Mouse (Mus musculus) liver, embryonic 14.5 days (tissue): ENCODE results near the gene Ddc. TPM values are rescaled to one million over a fixed set of nuclear protein-coding genes. Genes with fewer than 3 reads are reported as not detected.

Source experiments
- ATAC-seq: fragments of 200-750 bp; cut with Nextera tagmentation; 2 replicates; pipeline ENCODE4 v1.8.0; 2017; ENCODE audit warnings: moderate number of reproducible peaks, mild to moderate bottlenecking, moderate library complexity; ENCODE audit not compliant: insufficient read depth
- DNase-seq, 3 experiments: peaks; one replicate each; pipeline ENCODE4 v3.0.0-alpha.2; 2012 to 2013; ENCODE audit warnings: low read depth in 3 of 3, low spot score in 3 of 3
- H3K27ac ChIP-seq: fragments of 300-500 bp; sonication (generic); 2 replicates; pipeline ENCODE4 v1.5.1; 2014; ENCODE audit warnings: moderate library complexity, mild to moderate bottlenecking, control low read depth, inconsistent platforms
- H3K27me3 ChIP-seq: fragments of 300-500 bp; sonication (generic); 2 replicates; pipeline ENCODE4 v1.6.1; 2014; ENCODE audit warnings: mild to moderate bottlenecking, low read length, moderate library complexity; ENCODE audit not compliant: control insufficient read depth, insufficient read depth
- H3K36me3 ChIP-seq: fragments of 300-500 bp; sonication (generic); replicated peaks from 2 replicates; pipeline ENCODE4 v1.6.1; 2014; ENCODE audit warnings: low read depth; ENCODE audit not compliant: control insufficient read depth, insufficient read depth
- H3K4me1 ChIP-seq, 2 experiments: fragments of 200-500 bp in 1 of 2; fragments of 300-500 bp in 1 of 2; sonication (generic) in 1 of 2; replicated peaks; 2 replicates each; pipeline ENCODE4 v1.6.1; 2012 to 2014; ENCODE audit warnings: antibody characterized with exemption in 1 of 2, inconsistent platforms in 1 of 2, low read length in 1 of 2; ENCODE audit not compliant: control insufficient read depth in 2 of 2, insufficient read depth in 2 of 2
- H3K4me2 ChIP-seq: fragments of 300-500 bp; sonication (generic); 2 replicates; pipeline ENCODE4 v1.6.1; 2014; ENCODE audit warnings: low read depth, mild to moderate bottlenecking, control low read depth, moderate library complexity
- H3K4me3 ChIP-seq, 2 experiments: fragments of 200-500 bp in 1 of 2; fragments of 300-500 bp in 1 of 2; sonication (generic) in 1 of 2; 2 replicates each; pipeline ENCODE4 v1.5.1; 2012 to 2014; ENCODE audit warnings: low read depth in 2 of 2, low read length in 2 of 2, mild to moderate bottlenecking in 2 of 2, control low read depth in 1 of 2, inconsistent platforms in 1 of 2, moderate library complexity in 1 of 2; ENCODE audit not compliant: insufficient read depth in 1 of 2
- H3K9ac ChIP-seq: fragments of 300-500 bp; sonication (generic); replicated peaks from 2 replicates; pipeline ENCODE4 v1.6.1; 2014; ENCODE audit warnings: mild to moderate bottlenecking, control low read depth, moderate library complexity
- H3K9me3 ChIP-seq: fragments of 300-500 bp; sonication (generic); 2 replicates; pipeline ENCODE4 v1.6.1; 2016; ENCODE audit warnings: low read length, mixed read lengths; ENCODE audit not compliant: control insufficient read depth
- CTCF ChIP-seq: IDR thresholded peaks from 2 replicates; pipeline ENCODE4 v1.5.1; 2016; ENCODE audit warnings: antibody characterized with exemption, low read depth, control low read depth
- EP300 ChIP-seq: IDR thresholded peaks from 2 replicates; pipeline ENCODE4 v1.6.1; 2016; ENCODE audit warnings: antibody characterized with exemption, low read depth
- WGBS: fragments of 180-500 bp; shearing (Covaris S2); extraction: QIAGEN DNeasy Blood & Tissue Kit; methylation state at CpG from one replicate; pipeline ENCODE4 v1.1.7; 2014; ENCODE audit not compliant: insufficient replicate concordance; 5-methylcytosine and 5-hydroxymethylcytosine counted together
- polyA plus RNA-seq, 2 experiments: library from polyadenylated mRNA; depleted of rRNA in 1 of 2; stranded (reverse) in 1 of 2; unstranded in 1 of 2; fragments of >200 nt; fragmentation: Nextera tagmentation in 1 of 2; extraction: Ambion mirVana in 1 of 2; gene quantifications; 2 replicates each; pipeline versions ENCODE4 v1.2.1 to v1.2.3; 2012 to 2014

Gene Ddc
- polyA plus RNA-seq, 2 experiments = 4.3 to 7.4 TPM

DNA sequence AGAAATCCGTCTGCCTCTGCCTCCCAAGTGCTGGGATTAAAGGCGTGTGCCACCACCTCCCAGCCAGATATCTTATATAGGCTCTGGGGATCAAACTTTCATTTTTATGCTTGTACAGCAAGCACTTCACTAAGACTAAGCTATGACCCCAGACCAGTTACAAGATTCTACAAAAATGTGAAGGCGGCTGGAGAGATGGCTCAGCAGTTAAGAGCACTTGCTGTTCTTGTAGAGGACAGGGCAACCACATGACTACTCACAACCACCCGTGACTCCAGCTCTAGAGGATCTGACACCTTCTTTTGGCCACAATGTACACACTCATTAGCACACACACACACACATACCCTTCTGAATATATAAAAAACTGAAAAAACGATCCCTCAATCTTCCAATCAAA is 93.5 kb downstream of the Ddc start:
- peaks cover 70% of the 10 kb centered on the region for H3K36me3 ChIP-seq
- H3K27me3 ChIP-seq = no peaks in the 10 kb centered on the region
- H3K9me3 ChIP-seq = no peaks in the 10 kb centered on the region
- WGBS = 78% methylated on average over 5 of the region's 5 CpGs
- H3K4me2 ChIP-seq = no peak overlapping the region
- DNase-seq (no peak), ATAC-seq (no peak)
- no peak for TF ChIP-seq EP300
- TF ChIP-seq CTCF = no peak
- H3K27ac ChIP-seq = no peak overlapping the region
- H3K4me1 ChIP-seq = peaks cover 5 to 9% of the 10 kb centered on the region in 2 experiments
- no peak overlapping the region; the same call in 1 of the 2 replicates for H3K9ac ChIP-seq
- no peak overlapping the region for H3K4me3 ChIP-seq

DNA sequence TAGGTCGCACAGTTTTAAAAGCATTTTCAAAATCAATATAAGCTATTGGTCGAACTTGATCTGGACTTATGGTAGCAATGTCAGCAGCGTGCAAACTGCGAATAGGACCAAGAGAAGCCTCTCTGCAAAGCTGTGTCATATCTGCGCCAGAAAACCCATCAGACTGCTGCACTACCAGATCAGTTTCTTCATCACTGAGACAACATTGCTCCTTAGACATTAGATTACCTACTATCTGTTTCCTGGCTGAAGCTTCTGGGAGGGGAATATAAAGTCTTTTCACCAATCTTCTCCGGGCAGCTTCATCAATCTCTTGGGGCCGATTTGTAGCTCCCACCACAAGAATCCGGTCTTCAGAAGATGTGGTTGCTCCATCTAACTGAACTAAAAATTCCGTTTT is 96.9 kb downstream of the Ddc start:
- Histone ChIP-seq H3K9ac (0 out of 2 replicates have a peak overlapping the region, but pooled peaks have one; percentile 18), H3K36me3 (peaks cover 93% of the 10 kb centered on the region), H3K4me2 (peak overlapping the region; percentile 45), H3K27me3 (no peaks in the 10 kb centered on the region), H3K4me3 (peak overlapping the region in 1 of 2 experiments; percentile 23; a peak in 2 of 4 replicates), H3K4me1 (peaks cover 3 to 4% of the 10 kb centered on the region in 2 experiments; a peak in 3 of 4 replicates), H3K9me3 (no peaks in the 10 kb centered on the region), H3K27ac (no peak overlapping the region)
- peak; percentile 30; the same call in 1 of the 2 replicates for TF ChIP-seq EP300
- no peak for TF ChIP-seq CTCF
- DNase-seq = no peak
- ATAC-seq = no peak
- WGBS = 52% methylated on average over 9 of the region's 9 CpGs

DNA sequence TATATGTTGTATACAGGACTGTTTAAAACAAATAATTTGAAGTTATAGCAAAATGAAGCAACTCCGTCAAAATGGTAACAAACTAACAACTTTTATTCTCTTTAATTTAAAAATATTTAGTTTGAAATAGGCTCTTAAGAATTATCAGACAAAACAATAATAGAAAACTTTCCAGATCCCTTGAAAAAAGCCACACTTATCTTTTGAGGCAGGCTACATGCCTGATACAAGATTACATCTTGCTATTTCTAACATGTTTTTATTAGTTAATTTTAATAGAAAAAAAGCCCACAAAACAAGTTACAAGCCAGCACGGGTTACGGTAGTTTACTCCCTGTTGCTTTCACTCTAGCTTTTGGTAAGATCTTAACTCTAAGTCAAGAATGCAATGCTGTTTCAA is 97.6 kb downstream of the Ddc start:
- no peak for DNase-seq
- H3K4me3 ChIP-seq = no peak overlapping the region
- 78% methylated on average over 3 of the region's 3 CpGs for WGBS
- H3K27ac ChIP-seq = no peak overlapping the region
- no peak overlapping the region for H3K4me2 ChIP-seq
- peaks cover 88% of the 10 kb centered on the region for H3K36me3 ChIP-seq
- H3K4me1 ChIP-seq = peaks cover 2 to 3% of the 10 kb centered on the region in 2 experiments; a peak in 3 of 4 replicates
- no peaks in the 10 kb centered on the region for H3K9me3 ChIP-seq
- TF ChIP-seq EP300 (no peak), CTCF (no peak)
- no peak for ATAC-seq
- no peaks in the 10 kb centered on the region for H3K27me3 ChIP-seq
- H3K9ac ChIP-seq = no peak overlapping the region

DNA sequence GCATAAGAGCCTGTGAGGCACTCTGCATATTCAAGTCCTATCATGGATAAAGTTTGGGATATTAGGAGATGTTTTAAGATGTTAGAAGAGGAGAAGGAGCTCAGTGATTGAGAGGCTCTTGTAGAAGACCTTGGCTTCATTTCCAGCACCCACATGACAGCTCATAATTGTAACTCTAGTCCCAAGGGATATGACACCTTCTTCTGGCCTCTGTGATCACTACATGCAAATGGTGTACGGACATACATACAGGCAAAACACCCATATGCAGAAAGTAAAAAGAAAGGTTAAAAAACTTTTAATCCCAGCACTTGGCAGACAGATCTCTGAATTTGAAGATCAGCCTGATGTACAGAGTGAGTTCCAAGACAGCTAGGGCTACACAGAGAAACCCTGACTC is 99.3 kb downstream of the Ddc start:
- Histone ChIP-seq H3K27me3 (no peaks in the 10 kb centered on the region), H3K36me3 (peaks cover 73% of the 10 kb centered on the region)
- WGBS = 95% methylated on average over 1 of the region's 1 CpGs

DNA sequence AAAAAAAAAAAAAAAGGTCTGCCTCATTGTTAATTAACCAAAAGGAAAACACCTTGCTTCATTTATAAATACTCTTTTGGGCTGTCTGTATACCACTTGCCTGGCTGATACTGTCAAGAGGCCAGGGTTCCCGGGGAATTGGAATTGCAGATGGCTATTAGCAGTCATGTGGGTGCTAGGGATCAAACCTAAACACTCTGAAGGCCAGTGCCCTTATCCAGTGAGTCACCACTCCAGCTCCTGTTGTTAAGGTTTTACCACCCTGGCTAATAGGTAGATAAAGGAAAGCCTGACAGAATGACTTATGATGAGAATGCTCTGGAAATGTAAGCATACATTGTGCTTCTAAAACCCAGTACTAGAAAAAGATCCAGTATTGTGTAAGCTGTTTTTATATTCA is 103.3 kb downstream of the Ddc start:
- Histone ChIP-seq H3K4me2 (no peak overlapping the region), H3K4me1 (no peaks in the 10 kb centered on the region), H3K27ac (no peak overlapping the region), H3K9ac (no peak overlapping the region), H3K4me3 (no peak overlapping the region), H3K27me3 (no peaks in the 10 kb centered on the region), H3K9me3 (no peaks in the 10 kb centered on the region), H3K36me3 (peaks cover 35% of the 10 kb centered on the region)
- ATAC-seq (no peak), DNase-seq (no peak)
- WGBS = 80% methylated on average over 1 of the region's 1 CpGs
- no peak for TF ChIP-seq EP300
- no peak for TF ChIP-seq CTCF

More for the DNA sequence above, 99.3 kb downstream of the Ddc start:
- H3K9me3 ChIP-seq = no peaks in the 10 kb centered on the region
- no peak overlapping the region for H3K4me3 ChIP-seq
- H3K27ac ChIP-seq = no peak overlapping the region
- H3K4me2 ChIP-seq = no peak overlapping the region
- no peak overlapping the region for H3K9ac ChIP-seq
- no peak for TF ChIP-seq CTCF
- TF ChIP-seq EP300 = no peak
- H3K4me1 ChIP-seq = peaks cover 2 to 3% of the 10 kb centered on the region in 2 experiments; a peak in 3 of 4 replicates
- ATAC-seq (no peak), DNase-seq (no peak)
